In genomic region chr1:74304339-74304790, GRCm38 (mm10) we compare ENCODE assay signal across 7 mouse cellular contexts. TPM values are rescaled to one million over a fixed set of nuclear protein-coding genes. Genes with fewer than 3 reads are reported as not detected.
DNase-seq lines count a peak whose midpoint lies in the region; ATAC-seq and TF ChIP-seq lines count a peak whose summit lies in the region.

No protein-coding gene starts in this region.

- H3K9ac ChIP-seq in forebrain, embryonic 11.5 days (ENCODE audit: low read length): peak overlapping the region; percentile 59
- H3K9ac ChIP-seq in liver, embryonic 14.5 days (replicated peaks): peak overlapping the region; percentile 87
- H3K9ac ChIP-seq in stomach, embryonic 15.5 days: peak overlapping the region; percentile 80

- peak overlapping the region; percentile 69 for H3K4me3 ChIP-seq in spleen, adult 2 months (ENCODE audit: extremely low read depth, insufficient read depth, insufficient read length)
- H3K4me3 ChIP-seq in forebrain, embryonic 11.5 days (ENCODE audit: low read depth, low read length): peak overlapping the region; percentile 47
- peak overlapping the region; percentile 81 to 95 for H3K4me3 ChIP-seq in liver, embryonic 14.5 days (ENCODE audit: insufficient read depth in 1 of 2, low read depth in 2 of 2, low read length in 2 of 2)
- H3K4me3 ChIP-seq in stomach, embryonic 15.5 days (replicated peaks): peak overlapping the region; percentile 75

- TF ChIP-seq CTCF in spleen, adult 2 months (IDR thresholded peaks at IDR 0.05; ENCODE audit: extremely low read depth, insufficient read depth, insufficient read length, insufficient replicate concordance): no peak
- no peak for TF ChIP-seq CTCF in liver, embryonic 14.5 days (IDR thresholded peaks at IDR 0.05; ENCODE audit: low read depth)

- WGBS in spleen, adult 2 months: 11% methylated on average over 12 of the region's 12 CpGs
- WGBS in forebrain, embryonic 11.5 days: 8% methylated on average over 12 of the region's 12 CpGs
- 6% methylated on average over 12 of the region's 12 CpGs for WGBS in liver, embryonic 14.5 days (ENCODE audit: insufficient replicate concordance)
- 6% methylated on average over 12 of the region's 12 CpGs for WGBS in stomach, embryonic 15.5 days

- H3K36me3 ChIP-seq in spleen, adult 2 months (ENCODE audit: control insufficient read depth, insufficient read depth, low read length): no peaks in the 10 kb centered on the region
- H3K36me3 ChIP-seq in forebrain, embryonic 11.5 days (ENCODE audit: control insufficient read depth, insufficient read depth, low read length): no peaks in the 10 kb centered on the region
- H3K36me3 ChIP-seq in liver, embryonic 14.5 days (replicated peaks; ENCODE audit: control insufficient read depth, insufficient read depth, low read depth): no peaks in the 10 kb centered on the region
- H3K36me3 ChIP-seq in stomach, embryonic 15.5 days: no peaks in the 10 kb centered on the region

- no peak for TF ChIP-seq EP300 in liver, embryonic 14.5 days (IDR thresholded peaks at IDR 0.05; ENCODE audit: low read depth)

- H3K4me1 ChIP-seq in spleen, adult 2 months (ENCODE audit: control insufficient read depth, insufficient read depth, insufficient read length): peaks cover 6% of the 10 kb centered on the region; the same call in 1 of the 2 replicates
- H3K4me1 ChIP-seq in forebrain, embryonic 11.5 days (replicated peaks; ENCODE audit: control insufficient read depth, insufficient read depth, low read length): no peaks in the 10 kb centered on the region; the same call in 1 of the 2 replicates
- H3K4me1 ChIP-seq in liver, embryonic 14.5 days (replicated peaks; ENCODE audit: control insufficient read depth in 2 of 2, insufficient read depth in 2 of 2, low read length in 1 of 2): peaks cover 7 to 42% of the 10 kb centered on the region in 2 experiments
- H3K4me1 ChIP-seq in stomach, embryonic 15.5 days: peaks cover 18% of the 10 kb centered on the region

- DNase-seq in spleen, adult 2 months (ENCODE audit: low read depth in 1 of 2, low spot score in 2 of 2): no peak
- no peak for DNase-seq in spleen, postnatal 14 days (ENCODE audit: low spot score in 2 of 2)
- no peak for DNase-seq in forebrain, embryonic 11.5 days (ENCODE audit: low spot score)
- DNase-seq in liver, embryonic 14.5 days (ENCODE audit: low read depth in 3 of 3, low spot score in 3 of 3): no peak
- no peak for DNase-seq in MN1 (ENCODE audit: low spot score)

- H3K4me2 ChIP-seq in forebrain, embryonic 11.5 days (ENCODE audit: low read depth, low read length, severe bottlenecking): peak overlapping the region; percentile 93
- peak overlapping the region; percentile 94 for H3K4me2 ChIP-seq in liver, embryonic 14.5 days (ENCODE audit: low read depth)
- H3K4me2 ChIP-seq in stomach, embryonic 15.5 days: peak overlapping the region; percentile 69

- ATAC-seq in forebrain, embryonic 11.5 days (replicated peaks; ENCODE audit: low FRiP score): no peak
- peak; percentile 34; the same call in 1 of the 2 replicates for ATAC-seq in liver, embryonic 14.5 days (ENCODE audit: insufficient read depth)
- ATAC-seq in stomach, embryonic 15.5 days (ENCODE audit: insufficient read depth, low FRiP score, low read depth): no peak
- ATAC-seq in megakaryocyte-erythroid progenitor cell, adult 5-6 weeks (replicated peaks; ENCODE audit: low FRiP score, low TSS enrichment, poor library complexity, severe bottlenecking): no peak

- peaks cover 2% of the 10 kb centered on the region; the same call in 1 of the 2 replicates for H3K27me3 ChIP-seq in spleen, adult 2 months (ENCODE audit: control insufficient read depth, insufficient read depth, low read length)
- H3K27me3 ChIP-seq in forebrain, embryonic 11.5 days (ENCODE audit: control insufficient read depth, insufficient read depth, low read length): 0 out of 2 replicates have a peak, but pooled peaks cover 2% of the 10 kb centered on the region
- no peaks in the 10 kb centered on the region for H3K27me3 ChIP-seq in liver, embryonic 14.5 days (ENCODE audit: control insufficient read depth, insufficient read depth, low read length)
- H3K27me3 ChIP-seq in stomach, embryonic 15.5 days (replicated peaks): no peaks in the 10 kb centered on the region

- no peak for TF ChIP-seq POLR2A in spleen, adult 2 months (IDR thresholded peaks at IDR 0.05; ENCODE audit: low read depth, low read length)

- no peaks in the 10 kb centered on the region for H3K9me3 ChIP-seq in forebrain, embryonic 11.5 days (ENCODE audit: control insufficient read depth, low read length)
- no peaks in the 10 kb centered on the region for H3K9me3 ChIP-seq in liver, embryonic 14.5 days (ENCODE audit: control insufficient read depth, low read length)
- no peaks in the 10 kb centered on the region for H3K9me3 ChIP-seq in stomach, embryonic 15.5 days

- H3K27ac ChIP-seq in spleen, adult 2 months (ENCODE audit: insufficient read depth, low read length): peak overlapping the region; percentile 67
- no peak overlapping the region for H3K27ac ChIP-seq in forebrain, embryonic 11.5 days (ENCODE audit: low read depth, low read length)
- H3K27ac ChIP-seq in liver, embryonic 14.5 days: no peak overlapping the region
- H3K27ac ChIP-seq in stomach, embryonic 15.5 days: peak overlapping the region; percentile 96

RNA-seq across cellular contexts. Expression of gene Tmbim1, which starts 1.1 kb away (rescaled TPM):
- 60.8 and 66.5 TPM in 2 replicates for polyA plus RNA-seq in spleen, adult 2 months (2012; rRNA removed)
- 6.9 and 8.2 TPM in 2 replicates for polyA plus RNA-seq in forebrain, embryonic 11.5 days (2014; fragmentation: Nextera tagmentation; extraction: Ambion mirVana)
- 6.7 and 10.5 TPM in 2 replicates for polyA plus RNA-seq in liver, embryonic 14.5 days (2012; rRNA removed)
- polyA plus RNA-seq in liver, embryonic 14.5 days (2014; fragmentation: Nextera tagmentation; extraction: Ambion mirVana): 10.1 and 11.7 TPM in 2 replicates
- 68.3 and 73.4 TPM in 2 replicates for polyA plus RNA-seq in stomach, embryonic 15.5 days (2015; fragmentation: Nextera tagmentation; extraction: Ambion mirVana)
- total RNA-seq in megakaryocyte-erythroid progenitor cell, adult 5-6 weeks (2014; fragmentation: Nextera tagmentation): 10.1 and 16.8 TPM in 2 replicates
- 13.6 and 13.9 TPM in 2 replicates for total RNA-seq in megakaryocyte-erythroid progenitor cell, adult 5-6 weeks (2017)

RNA-seq across cellular contexts. Expression of gene Pnkd, which starts 19.6 kb away (rescaled TPM):
- 27.5 and 33.8 TPM in 2 replicates for polyA plus RNA-seq in spleen, adult 2 months (2012; rRNA removed)
- polyA plus RNA-seq in forebrain, embryonic 11.5 days (2014; fragmentation: Nextera tagmentation; extraction: Ambion mirVana): 95.3 and 98.4 TPM in 2 replicates
- 16.8 and 17.8 TPM in 2 replicates for polyA plus RNA-seq in liver, embryonic 14.5 days (2012; rRNA removed)
- 42.1 and 42.6 TPM in 2 replicates for polyA plus RNA-seq in liver, embryonic 14.5 days (2014; fragmentation: Nextera tagmentation; extraction: Ambion mirVana)
- polyA plus RNA-seq in stomach, embryonic 15.5 days (2015; fragmentation: Nextera tagmentation; extraction: Ambion mirVana): 117 and 124 TPM in 2 replicates
- 22.4 and 50.1 TPM in 2 replicates for total RNA-seq in megakaryocyte-erythroid progenitor cell, adult 5-6 weeks (2014; fragmentation: Nextera tagmentation)
- 14.1 and 22.8 TPM in 2 replicates for total RNA-seq in megakaryocyte-erythroid progenitor cell, adult 5-6 weeks (2017)

RNA-seq across cellular contexts. Expression of gene Aamp, which starts 19.8 kb away (rescaled TPM):
- polyA plus RNA-seq in spleen, adult 2 months (2012; rRNA removed): 102 and 119 TPM in 2 replicates
- 185 and 205 TPM in 2 replicates for polyA plus RNA-seq in forebrain, embryonic 11.5 days (2014; fragmentation: Nextera tagmentation; extraction: Ambion mirVana)
- 47.3 and 55.8 TPM in 2 replicates for polyA plus RNA-seq in liver, embryonic 14.5 days (2012; rRNA removed)
- polyA plus RNA-seq in liver, embryonic 14.5 days (2014; fragmentation: Nextera tagmentation; extraction: Ambion mirVana): 84.4 and 89.0 TPM in 2 replicates
- polyA plus RNA-seq in stomach, embryonic 15.5 days (2015; fragmentation: Nextera tagmentation; extraction: Ambion mirVana): 229 and 235 TPM in 2 replicates
- total RNA-seq in megakaryocyte-erythroid progenitor cell, adult 5-6 weeks (2014; fragmentation: Nextera tagmentation): 78.9 and 90.5 TPM in 2 replicates
- 84.4 and 95.3 TPM in 2 replicates for total RNA-seq in megakaryocyte-erythroid progenitor cell, adult 5-6 weeks (2017)

RNA-seq across cellular contexts. Expression of gene Gpbar1, which starts 26.0 kb away (rescaled TPM):
- polyA plus RNA-seq in spleen, adult 2 months (2012; rRNA removed): 0.08 and 0.14 TPM in 2 replicates
- polyA plus RNA-seq in forebrain, embryonic 11.5 days (2014; fragmentation: Nextera tagmentation; extraction: Ambion mirVana): not detected in 2 replicates
- polyA plus RNA-seq in liver, embryonic 14.5 days (2012; rRNA removed): 0.57 and 1.0 TPM in 2 replicates
- polyA plus RNA-seq in liver, embryonic 14.5 days (2014; fragmentation: Nextera tagmentation; extraction: Ambion mirVana): 0.56 and 1.1 TPM in 2 replicates
- 1.1 and 1.3 TPM in 2 replicates for polyA plus RNA-seq in stomach, embryonic 15.5 days (2015; fragmentation: Nextera tagmentation; extraction: Ambion mirVana)
- total RNA-seq in megakaryocyte-erythroid progenitor cell, adult 5-6 weeks (2014; fragmentation: Nextera tagmentation): 1.0 TPM in 1 of 2 replicates, not detected in the other
- not detected in 2 replicates for total RNA-seq in megakaryocyte-erythroid progenitor cell, adult 5-6 weeks (2017)

RNA-seq across cellular contexts. Expression of gene Catip, which starts 57.5 kb away (rescaled TPM):
- polyA plus RNA-seq in spleen, adult 2 months (2012; rRNA removed): 0.31 and 0.51 TPM in 2 replicates
- polyA plus RNA-seq in forebrain, embryonic 11.5 days (2014; fragmentation: Nextera tagmentation; extraction: Ambion mirVana): 0.52 TPM in 1 of 2 replicates, not detected in the other
- polyA plus RNA-seq in liver, embryonic 14.5 days (2012; rRNA removed): 0.05 and 0.10 TPM in 2 replicates
- not detected in 2 replicates for polyA plus RNA-seq in liver, embryonic 14.5 days (2014; fragmentation: Nextera tagmentation; extraction: Ambion mirVana)
- 0.53 and 0.55 TPM in 2 replicates for polyA plus RNA-seq in stomach, embryonic 15.5 days (2015; fragmentation: Nextera tagmentation; extraction: Ambion mirVana)
- not detected in 2 replicates for total RNA-seq in megakaryocyte-erythroid progenitor cell, adult 5-6 weeks (2014; fragmentation: Nextera tagmentation)
- not detected in 2 replicates for total RNA-seq in megakaryocyte-erythroid progenitor cell, adult 5-6 weeks (2017)

Comparison
In these comparisons a context has a peak if more than half of its experiments do, and no peak if none do; other contexts are left out.
1. H3K27ac ChIP-seq: peak in spleen, adult 2 months (single experiment) and stomach, embryonic 15.5 days (single experiment); none in forebrain, embryonic 11.5 days (single experiment) and liver, embryonic 14.5 days (single experiment).
2. Peak in every context shown above with its lines, with median percentiles within 50 percentile points of each other: H3K4me3 ChIP-seq, H3K4me2 ChIP-seq and H3K9ac ChIP-seq.